Mouse (Mus musculus) CD8-positive naive resting alpha-beta T cell, adult 57 days (primary cell): ENCODE data around the gene Grk6. TPM values are rescaled to one million over a fixed set of nuclear protein-coding genes. Genes with fewer than 3 reads are reported as not detected.

Experiments
- total RNA-seq: library from RNA; stranded (reverse); gene quantifications from one replicate; pipeline ENCODE4 v1.2.4, GENCODE M21; 2023

The Grk6 gene
- total RNA-seq = 432 TPM

DNA sequence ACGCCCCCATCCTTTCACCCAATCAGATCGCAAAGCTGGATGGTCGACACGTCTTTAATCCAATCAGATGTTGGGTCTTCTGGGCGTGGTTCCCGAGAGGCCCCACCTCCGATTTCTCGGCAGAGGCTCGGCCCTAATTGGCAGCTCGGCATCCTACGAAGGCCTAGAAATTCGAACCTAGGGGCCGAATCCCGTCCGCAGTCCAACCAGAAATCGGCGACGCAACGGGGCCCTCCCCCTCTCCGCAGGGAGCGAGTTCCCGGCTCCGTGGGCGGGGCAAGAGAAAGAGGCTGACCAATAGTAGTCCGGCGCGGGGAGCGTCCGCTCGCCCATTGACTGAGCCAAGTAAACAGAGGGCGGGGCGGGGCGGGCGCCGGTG lies at the start of gene Grk6:
Gene Grk6, plus strand, starts transcription at position 136 of the 379 bp plus-strand sequence.

DNA sequence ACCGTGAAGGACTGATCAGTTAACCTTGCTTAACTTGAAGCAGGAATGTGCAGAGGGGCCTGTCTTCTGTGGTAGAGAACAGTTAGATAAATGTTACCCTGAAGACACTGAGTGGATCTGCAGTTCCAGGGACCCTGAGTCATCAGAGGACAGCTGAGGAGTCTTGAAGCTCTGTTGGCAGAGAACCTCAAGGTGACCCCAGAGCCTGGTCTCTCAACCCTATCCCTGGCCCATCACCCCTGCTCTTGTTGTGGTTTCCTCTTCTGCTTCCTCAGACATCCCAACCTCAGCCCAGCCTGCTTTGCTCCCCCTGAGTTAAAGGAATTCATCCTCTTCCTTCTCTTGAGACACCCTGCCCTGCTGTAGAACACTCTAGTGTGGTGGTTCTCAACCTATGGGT lies 46.8 kb upstream of the Grk6 start, which contains the start of gene Slc34a1:
Gene Slc34a1, plus strand, starts transcription at position 100 of the 400 bp plus-strand sequence.

DNA sequence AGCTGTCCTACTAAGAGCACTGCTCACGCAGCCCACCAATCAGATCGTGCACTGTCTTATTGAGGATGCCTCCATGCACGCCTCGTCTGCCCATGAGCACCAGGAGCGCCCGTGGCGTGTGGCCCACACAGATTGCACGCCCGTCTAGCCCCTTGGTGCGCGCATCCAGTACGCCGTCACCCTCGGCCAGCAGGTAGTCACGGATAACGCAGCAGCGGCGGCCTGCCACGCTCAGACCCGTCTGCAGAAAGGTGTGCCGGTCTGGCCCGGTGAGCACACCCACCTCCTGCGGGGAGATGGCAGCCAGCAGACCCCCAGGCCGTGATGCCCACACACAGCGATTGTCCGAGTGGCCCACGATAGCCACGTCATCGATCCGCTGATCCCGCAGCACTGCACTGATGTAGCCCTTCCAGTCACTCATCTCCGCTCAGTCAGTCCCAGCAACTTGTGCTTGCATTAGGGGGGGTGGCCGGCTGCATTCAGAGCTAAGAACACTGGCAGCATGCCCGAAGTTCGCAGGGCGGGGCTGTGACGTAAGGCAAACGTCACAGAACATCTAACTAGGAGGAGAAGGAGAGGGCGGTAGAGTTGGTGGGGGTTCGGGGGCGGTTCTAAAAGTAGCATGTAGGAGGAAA lies 30.0 kb upstream of the Grk6 start, which contains the start of gene Pfn3:
Gene Pfn3, minus strand, starts transcription at position 490 of the 638 bp plus-strand sequence.

DNA sequence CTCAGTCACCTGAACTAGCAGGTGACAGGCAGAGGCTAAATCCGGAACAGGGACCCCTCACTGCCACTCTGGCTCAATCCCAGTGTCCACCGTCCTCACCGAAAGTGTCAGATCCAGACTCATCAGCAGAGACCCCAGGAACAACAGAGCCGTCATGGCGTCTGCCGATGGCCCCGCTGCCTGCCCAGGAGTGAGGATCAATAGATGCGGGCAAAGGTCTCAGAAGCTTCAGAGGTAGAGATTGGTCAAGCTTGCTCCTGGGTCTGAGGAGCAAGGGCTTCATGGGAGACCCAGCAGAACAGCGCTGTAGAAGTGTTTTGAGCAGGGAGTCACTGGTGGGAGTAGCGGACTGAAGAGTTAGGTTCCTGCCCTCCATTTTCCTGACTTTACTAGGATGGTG lies 18.3 kb upstream of the Grk6 start, which contains the start of gene F12:
Gene F12, minus strand, starts transcription at position 181 of the 400 bp plus-strand sequence.

DNA sequence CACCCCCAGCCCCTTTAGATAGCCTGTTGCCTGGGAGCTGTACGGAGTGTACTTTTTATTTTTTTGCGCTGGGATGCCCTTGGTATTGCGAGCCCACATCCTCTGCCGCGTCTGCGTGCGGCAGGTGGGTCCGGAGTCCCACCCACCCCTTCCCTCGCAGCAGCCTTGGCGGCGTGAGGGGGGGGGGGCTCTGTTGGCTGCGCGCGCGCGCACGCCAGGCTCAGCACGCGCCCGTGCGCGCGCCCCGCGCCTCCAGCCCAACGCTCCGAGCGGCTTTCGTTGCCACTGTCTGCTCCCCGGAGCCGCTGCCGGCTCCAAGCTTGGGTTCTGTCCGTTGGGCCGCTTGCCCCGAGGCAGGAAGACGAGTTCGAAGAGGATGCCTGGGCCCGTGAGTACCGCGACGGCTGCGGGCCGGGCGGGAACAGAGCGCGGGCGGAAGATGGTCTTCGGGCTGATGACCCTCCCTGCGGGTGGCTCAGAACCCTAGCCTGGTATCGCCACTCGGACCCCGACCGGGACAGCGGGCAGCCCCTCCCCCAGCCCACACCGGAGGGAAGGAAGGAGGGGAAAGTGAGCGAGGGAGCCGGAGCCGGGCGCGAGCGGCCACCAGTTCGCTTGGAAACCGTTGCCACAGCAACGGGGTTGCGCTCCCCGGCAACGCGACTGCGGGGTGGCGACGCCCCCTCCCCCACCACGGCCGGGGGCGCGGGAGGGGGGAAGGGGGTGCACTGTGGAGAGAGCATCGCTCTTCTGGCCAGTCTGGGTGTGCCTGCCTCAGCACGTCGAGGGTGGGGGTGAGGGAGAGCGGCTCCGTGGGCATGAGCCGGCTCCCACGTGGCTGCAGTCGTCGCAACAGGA lies 19.4 kb downstream of the Grk6 start, which contains the start of gene Prr7:
Gene Prr7, plus strand, starts transcription at position 241 of the 858 bp plus-strand sequence.

DNA sequence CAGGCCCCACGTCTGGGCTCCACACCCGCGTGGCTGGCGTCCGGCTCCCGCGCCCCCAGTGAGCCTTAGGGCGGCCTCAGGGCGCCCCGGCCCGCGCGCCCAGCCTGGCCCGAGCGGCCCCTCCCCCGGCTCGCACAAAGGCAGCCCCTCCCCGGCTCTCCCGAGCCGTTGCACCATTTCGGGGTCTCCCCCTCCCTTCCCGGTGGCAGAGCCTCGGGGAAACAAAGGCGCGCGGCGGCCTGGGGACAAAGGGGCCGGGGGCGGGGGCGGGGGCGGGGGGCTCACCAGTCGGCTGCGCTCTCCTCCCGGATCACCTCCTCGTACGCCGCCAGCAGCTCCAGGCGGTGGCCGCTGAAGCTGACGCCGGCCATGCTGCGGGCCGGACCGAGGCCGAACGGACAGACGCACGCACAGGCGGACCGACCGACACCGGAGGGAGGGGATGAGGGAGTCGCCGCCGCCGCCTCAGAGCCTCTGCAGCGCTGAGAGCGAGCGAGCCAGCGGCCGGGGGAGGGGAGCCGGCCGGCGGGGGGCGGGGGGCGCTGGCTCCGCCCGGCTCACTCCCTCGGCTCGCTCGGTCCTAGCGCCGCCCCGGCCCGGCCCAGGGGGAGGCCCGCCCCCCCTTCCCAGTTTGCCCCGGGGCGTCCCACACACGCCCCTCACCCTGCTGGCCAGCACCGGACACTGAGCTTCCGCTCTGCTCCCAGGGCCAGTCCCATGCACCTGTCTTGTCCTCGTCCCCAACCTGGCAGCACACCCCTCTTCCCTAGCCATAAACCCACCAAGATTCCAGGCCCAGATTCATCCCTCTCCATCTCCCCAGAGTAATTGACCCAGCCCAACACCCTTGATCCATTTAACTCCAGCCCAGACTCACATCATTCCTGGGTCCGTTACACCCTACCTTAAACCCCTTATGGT lies 43.0 kb downstream of the Grk6 start, which contains the start of gene Dbn1:
Gene Dbn1, minus strand, starts transcription at position 534 of the 921 bp plus-strand sequence.

Other genes with a start within 250 kb of the Grk6 start
- 173 TPM for gene Nsd1, start 235.3 kb upstream of the Grk6 start, total RNA-seq
- gene Prelid1, start 124.6 kb upstream of the Grk6 start, total RNA-seq = 131 TPM
- gene Rab24, start 123.1 kb upstream of the Grk6 start, total RNA-seq = 51.4 TPM
- 0.40 TPM for gene Mxd3, start 115.2 kb upstream of the Grk6 start, total RNA-seq
- gene Lman2, start 82.3 kb upstream of the Grk6 start, total RNA-seq = 105 TPM
- gene Rgs14, start 75.3 kb upstream of the Grk6 start, total RNA-seq = 73.8 TPM
- gene Slc34a1, start 46.9 kb upstream of the Grk6 start, total RNA-seq = not detected
- not detected for gene Pfn3, start 29.8 kb upstream of the Grk6 start, total RNA-seq
- 1.9 TPM for gene F12, start 18.3 kb upstream of the Grk6 start, total RNA-seq
- 43.9 TPM for gene Prr7, start 19.2 kb downstream of the Grk6 start, total RNA-seq
- 0.34 TPM for gene Dbn1, start 43.0 kb downstream of the Grk6 start, total RNA-seq
- gene Pdlim7, start 68.6 kb downstream of the Grk6 start, total RNA-seq = 7.9 TPM
- gene Dok3, start 84.2 kb downstream of the Grk6 start, total RNA-seq = 17.9 TPM
- gene Ddx41, start 91.6 kb downstream of the Grk6 start, total RNA-seq = 74.7 TPM
- gene Fam193b, start 126.0 kb downstream of the Grk6 start, total RNA-seq = 177 TPM
- 100 TPM for gene Tmed9, start 128.7 kb downstream of the Grk6 start, total RNA-seq
- gene B4galt7, start 154.8 kb downstream of the Grk6 start, total RNA-seq = 39.6 TPM
- 18.8 TPM for gene Caml, start 177.9 kb downstream of the Grk6 start, total RNA-seq
- 96.0 TPM for gene Ddx46, start 190.0 kb downstream of the Grk6 start, total RNA-seq
- 23.6 TPM for gene B230219D22Rik, start 248.1 kb downstream of the Grk6 start, total RNA-seq